Mouse (Mus musculus): ENCODE data around the gene Nampt.
A peak's percentile ranks its signal among the peaks of the same experiment; 100 is the strongest.

The Nampt gene

DNA sequence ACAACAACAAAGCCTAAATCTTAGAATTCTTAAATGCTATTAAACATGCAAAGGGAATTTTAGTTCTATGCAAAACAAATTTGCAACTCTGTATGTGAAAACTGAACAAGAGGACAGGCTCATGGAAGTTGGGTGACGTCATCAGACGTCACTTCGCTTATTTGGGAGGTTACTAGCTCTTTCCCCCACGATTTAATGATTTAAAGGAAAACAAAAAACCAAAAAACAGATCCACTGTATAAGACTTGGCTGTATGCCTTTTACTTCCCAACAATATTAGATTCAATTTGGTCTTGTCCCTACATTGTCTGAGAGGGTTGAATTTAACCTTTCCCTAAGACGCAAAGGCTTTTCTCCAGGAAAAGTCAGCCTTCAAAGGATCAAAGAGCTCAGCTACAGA lies at the start of gene Nampt:
Gene Nampt, plus strand, starts transcription at position 130 of the 400 bp plus-strand sequence.
- DNase-seq (ENCODE audit: low spot score): no peak

DNA sequence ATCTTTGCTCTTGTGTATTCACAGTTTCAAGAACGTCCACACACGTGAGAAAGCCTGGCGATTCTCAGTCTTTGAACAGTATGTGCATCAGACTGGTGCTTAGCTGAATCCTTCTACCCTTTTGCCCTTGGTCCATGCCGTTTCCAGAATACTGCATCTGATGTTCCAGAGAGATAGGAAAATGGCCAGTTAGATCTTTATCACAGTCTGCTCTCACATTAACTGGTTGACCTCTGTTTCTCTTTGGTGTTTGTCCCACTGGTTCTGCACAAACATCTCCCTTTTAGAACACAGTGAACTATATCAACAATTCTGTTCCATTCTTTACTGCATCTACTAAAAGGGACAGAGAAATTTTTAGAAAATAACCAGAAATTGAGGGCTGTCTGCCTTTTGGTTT lies 48.6 kb upstream of the Nampt start:
- no peak for DNase-seq (ENCODE audit: low spot score)

DNA sequence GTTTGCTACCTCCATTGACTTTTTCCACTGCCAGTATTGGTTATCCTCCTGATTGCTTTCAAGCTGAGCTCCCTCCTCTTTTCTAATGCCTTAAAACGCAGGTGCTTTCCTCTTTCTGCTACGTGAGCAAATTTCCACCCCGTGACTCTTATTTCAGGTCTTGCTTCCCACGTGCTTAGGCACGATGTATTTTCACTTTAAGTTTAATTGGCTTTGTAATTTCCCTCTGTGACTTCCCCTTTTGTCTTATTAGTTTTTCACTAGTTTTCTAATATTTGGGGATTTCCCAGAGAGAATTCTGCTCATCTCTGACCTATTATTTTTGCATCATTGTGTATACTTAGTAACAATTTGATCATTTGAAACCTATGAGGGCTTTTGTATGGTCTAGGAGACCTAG lies 44.8 kb upstream of the Nampt start:
- DNase-seq (ENCODE audit: low spot score): no peak

DNA sequence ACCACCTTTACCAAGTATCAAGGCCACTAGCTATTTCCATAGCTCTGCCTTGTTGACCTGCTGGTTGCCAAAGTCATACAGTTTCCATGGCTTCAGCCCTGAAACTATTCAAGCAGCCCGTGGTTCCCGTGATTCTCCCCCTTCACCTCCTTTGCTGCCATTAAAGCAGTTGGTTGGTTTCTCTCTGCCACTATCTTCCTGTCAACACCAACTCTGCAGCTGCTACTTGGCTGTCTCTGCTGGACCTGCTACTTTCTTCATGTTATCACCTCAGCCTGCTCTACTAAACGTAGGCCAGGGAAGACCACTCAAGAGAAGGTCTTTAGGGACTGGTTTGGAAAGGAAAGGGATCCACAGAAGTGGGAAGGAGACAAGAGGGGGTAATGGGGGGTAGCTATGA lies 30.3 kb upstream of the Nampt start:
- DNase-seq (ENCODE audit: low spot score): no peak

DNA sequence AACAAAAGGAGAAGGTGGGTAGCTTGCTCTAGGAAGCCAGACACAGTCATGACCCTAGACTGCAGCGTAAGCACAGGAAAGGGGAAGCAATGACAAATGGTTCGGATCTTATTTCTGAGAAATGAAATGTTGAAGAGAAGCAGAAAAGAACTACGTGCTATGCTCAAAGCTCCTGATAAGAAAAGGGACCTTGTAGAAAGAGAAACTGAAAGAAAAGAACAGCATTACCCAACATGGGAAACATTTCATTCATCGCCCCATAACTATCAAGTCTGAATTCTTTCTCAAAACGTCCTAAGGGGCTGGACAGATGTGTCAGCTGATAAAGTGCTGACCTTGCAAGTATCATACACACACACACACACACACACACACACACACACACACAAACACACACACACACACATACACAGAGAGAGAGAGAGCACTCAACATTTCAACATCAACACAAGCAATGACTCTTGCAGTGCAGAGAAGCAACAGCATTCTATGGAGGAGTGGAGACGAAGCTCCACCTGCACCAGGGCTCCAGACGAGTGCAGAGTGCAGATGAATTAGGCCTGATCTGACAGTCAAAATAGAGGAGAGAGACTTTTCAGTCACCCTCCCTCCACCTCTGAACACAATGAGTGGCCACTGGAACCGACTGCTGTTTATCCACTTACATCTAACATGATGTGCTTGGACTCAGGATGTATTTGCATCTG lies 23.4 kb upstream of the Nampt start:
- no peak for DNase-seq (ENCODE audit: low spot score)

DNA sequence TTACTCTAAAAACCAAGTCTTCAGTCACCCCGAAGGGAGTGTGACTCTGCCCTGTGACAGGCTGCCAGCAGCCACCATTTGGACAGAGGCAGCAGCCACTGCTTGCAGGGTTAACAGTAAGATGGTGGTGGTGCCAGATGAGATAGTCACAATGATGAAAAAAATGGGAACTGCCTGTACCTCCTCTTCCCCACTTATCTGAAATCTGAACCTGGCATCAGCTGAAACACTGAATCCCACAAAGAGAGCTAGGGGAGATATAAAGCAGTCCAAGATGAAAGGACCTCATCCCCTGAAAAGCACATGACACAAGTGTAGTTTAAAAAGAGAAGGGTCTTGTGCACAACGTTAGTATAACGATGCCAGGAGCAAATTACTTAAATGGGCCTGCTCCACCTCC lies 21.9 kb upstream of the Nampt start:
- no peak for DNase-seq (ENCODE audit: low spot score)

DNA sequence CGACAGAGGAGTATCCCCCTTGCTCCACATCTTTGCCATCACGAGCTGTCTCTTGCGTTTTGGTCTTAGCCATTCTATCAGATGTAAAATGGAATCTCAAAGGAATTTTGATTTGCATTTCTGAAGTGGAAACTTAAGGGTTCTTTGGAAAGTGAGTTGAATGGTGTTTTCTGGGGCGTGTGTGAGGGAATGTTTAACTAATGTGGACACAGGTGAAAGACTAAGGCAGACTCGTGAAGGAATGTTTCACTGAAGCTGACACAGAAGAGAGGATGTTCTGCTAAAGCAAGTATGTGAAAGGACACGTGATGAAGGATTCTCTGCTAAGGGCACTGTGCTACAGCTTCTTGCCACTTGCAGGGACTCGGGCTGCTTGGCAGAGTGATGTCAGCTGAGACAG lies 18.3 kb upstream of the Nampt start:
- DNase-seq (ENCODE audit: low spot score): no peak

DNA sequence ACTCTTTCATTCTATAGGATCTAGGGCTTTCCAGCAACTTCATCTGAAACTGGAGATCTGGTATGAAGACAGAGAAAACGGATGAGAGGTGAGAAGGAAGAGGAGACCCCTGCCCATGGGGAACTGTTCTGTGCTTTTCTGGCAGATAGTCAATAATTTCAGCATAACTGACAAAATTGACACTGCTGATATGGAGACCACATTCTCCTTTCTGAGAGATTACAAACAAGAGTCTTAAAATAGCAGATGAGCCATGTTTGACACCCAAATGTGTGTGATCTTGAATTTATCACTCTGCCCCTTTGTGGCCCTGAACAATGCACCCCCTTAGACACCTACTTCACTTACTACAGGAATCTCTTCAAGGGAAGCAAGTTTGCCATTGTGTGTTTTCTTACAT lies 13.8 kb upstream of the Nampt start:
- DNase-seq (ENCODE audit: low spot score): no peak

DNA sequence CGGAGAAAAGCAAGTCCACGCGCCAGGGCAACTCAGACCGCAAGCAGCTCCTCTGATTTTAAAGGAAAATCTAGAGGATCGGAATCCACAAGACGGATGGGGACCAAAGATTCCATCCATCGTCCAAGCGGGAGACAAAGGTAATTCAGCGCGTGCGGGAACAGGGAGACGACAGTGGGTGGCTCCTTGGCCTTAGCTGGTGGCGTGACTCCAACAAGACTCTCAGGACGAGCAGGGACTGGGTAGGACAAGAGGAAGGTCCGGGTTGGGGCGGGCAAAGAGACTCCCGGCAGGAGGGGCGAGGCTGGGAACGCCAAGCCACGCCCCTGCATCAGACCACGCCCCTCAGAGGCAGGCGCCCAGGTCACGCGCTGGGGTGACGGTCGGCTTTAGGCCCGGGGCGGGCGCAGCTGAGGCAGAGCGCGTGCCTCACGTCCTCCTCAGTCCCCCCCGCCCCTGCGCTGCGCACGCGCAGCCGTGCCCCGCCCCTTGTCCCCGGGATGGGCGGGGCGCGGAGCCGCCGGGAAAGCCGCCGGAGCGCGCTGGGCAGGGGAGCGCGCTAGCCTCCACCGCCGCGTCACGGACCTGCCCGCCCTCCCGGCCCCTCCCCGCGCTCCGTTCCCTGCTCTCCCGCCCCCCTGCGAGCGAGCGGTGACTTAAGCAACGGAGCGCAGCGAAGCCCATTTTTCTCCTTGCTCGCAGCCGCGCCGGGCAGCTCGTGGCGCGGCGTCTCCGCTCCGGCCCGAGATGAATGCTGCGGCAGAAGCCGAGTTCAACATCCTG lies 669 bp downstream of the Nampt start:
- DNase-seq (ENCODE audit: low spot score): peak; percentile 96

DNA sequence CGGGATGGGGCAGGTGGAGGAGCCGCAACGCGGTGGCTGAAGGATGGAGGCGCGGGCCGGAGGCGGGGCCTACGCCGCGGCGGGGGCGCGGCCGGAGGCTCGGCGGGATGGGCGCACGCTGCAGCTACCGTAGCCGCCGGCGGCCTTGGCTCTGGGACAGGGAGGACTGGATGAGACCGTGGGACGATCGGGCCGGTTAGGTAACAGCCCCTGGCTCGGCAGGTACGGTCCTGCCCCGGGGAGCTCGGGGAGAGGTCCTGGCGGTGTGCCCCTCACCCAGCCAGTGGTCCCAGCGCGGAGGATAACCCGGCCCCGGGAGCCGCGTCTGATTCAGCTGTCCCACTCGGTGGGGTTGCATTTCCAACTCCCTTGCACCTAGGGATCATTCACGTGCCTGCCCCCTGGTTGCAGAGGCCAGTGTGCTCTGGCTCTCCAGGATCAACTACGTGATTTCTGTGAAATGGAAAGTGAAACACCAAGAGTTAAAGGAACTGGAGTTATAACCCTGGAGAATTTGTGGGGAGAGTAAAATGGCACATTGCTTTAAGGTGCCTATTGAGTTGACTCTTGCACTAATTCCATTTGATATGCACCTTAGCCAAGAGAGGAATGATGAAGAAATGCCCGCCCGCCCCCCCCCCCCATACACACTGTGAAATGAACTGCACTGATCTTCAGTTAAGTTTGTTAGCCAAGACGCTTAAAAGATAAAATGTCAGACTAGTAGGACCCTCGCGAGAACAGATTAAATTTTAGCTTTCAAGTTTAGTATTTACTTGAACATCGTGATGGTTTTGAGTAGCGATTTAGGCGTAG lies 1.6 kb downstream of the Nampt start:
- DNase-seq (ENCODE audit: low spot score): peak; percentile 51

DNA sequence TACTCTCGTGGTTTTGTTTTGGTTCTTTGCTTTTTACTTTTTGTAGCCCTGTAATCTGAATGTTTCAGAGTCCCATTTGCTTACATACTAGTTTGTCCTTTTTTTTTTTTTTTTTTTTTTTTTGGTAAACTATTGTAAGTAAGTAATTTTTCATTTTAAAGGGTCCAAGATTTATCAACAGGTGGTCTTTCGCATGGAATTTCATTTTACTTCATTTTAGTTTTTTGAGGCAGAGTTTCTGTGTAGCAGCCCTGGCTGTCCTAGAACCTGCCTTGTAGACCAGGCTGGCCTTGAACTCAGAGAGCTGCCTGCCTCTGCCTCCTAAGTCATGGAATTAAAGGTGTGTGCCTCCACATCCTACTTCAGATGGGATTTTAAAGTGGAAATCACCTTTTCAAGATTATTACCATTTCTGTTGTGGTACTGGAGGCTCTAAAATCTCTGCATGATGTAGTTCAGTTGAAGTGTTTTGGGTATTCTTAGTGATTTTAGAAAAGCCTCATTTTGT lies 2.2 kb downstream of the Nampt start:
- DNase-seq (ENCODE audit: low spot score): no peak

DNA sequence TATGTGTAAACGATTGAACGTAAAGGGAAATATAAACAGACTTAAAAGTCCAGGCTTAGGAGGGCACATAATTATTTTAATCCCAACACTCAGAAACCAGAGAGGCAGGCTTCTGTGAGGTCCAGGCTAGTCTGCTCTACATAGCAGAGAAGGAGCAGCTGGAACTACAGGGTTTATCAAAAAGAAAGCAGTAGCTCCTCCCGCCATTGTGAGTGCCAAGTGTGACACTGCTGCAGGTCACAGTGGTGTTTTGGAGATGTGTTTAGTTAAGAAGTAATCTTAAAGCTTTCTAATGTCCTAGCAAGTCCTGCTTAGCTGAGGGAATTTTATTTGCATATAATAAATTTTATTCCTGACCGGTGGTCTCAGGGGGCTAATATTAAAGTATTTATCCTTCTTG lies 2.7 kb downstream of the Nampt start:
- DNase-seq (ENCODE audit: low spot score): no peak

DNA sequence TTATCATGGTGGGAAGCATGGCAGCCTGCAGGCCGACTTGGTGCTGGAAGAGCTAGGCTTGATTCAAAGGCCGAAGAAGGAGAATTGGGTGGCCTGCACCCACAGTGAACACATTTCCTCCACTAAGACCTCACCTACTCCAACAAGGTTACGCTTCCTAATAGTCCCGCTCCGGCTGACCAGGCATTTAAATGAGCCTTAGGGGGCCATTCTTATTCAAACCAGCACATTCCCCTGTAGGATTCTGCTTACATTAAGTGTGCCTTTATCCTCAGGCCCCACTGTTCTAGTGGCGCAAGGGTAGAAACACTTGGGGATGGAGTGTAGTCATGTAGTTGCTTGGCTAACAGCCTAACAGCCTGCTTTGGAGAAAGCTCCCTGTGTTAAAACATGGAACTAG lies 5.2 kb downstream of the Nampt start:
- DNase-seq (ENCODE audit: low spot score): no peak

DNA sequence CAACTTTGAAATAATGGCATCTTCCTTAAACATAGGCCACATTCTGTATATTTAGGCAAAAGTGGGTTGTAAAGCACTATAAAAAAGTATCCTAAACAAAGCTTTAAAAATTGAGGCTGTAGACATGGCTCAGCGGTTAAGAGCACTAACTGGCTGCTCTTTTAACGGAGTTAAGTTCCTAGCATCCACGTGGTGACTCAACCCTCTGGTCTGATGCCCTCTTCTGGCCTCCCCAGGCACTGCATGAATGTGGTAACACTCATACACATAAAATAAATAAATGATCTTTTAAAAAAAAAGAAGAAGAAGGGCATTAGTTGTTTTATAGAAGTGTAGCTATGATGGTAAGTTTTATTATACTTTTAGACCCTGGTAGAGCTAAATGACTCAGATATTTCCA lies 7.6 kb downstream of the Nampt start:
- no peak for DNase-seq (ENCODE audit: low spot score)

DNA sequence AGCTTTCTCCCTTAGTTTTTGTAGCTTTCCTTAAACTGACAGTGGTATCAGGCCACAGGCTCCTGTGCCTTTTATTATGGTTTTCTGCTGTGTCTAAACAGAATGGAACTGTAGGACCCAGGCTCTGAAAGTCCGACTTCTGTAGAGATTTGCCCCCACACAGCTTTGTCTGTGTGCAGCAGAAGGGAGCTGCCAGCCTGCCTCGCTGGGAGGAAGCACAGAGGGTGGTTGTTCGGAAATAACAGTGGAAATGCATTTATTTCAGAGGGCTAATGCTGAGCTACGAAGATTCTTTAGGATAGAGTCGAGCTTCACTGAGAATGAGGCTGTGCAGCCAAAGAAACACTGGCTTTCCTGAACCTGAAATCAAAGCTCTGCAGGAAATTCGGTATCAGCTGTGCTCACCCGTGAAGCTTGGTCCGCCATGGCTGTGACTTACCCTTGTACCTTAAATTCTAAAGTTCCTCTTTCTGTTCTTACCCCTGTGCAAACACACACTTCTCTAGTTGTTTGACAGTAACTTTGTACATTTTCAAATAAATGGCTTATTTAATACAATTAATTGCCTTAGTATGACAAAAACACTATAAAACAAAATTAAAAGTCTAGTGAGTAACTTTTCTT lies 8.9 kb downstream of the Nampt start:
- DNase-seq (ENCODE audit: low spot score): no peak

DNA sequence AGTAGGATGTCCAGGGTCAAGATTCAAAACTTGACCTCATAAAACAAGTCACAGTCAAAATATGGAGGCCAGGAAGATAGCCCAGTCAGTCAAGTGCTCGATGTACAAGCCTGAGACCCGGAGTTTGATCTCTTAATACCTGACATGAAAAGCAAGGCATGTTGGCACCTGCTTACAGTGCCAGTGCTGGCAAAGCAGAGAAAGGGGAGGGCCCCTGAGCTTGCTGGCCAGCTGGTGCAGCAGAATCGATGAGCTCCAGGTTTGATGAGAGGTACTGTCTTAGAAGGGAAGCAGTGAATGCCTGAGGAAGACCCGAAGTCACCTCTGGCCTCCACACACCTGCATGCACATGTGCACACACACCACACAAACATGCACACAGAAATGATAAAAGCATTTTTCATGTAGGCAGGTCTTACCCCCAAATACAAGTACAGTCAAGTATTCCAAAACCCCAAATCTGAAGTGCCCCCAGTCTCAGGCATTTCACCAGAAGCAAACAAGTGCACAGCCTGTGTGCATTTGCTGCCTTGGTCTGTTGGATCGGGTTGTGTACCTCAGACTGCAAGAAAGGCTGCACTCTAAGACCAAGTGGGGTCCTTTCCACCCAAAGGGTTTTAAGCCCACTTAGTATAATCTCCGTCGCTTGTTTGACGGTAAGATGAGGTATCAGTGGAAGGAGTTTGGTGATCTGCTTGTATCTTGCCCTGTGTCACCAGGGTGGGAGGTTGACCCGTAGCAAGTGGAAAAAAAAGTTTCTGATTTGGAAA lies 10.2 kb downstream of the Nampt start:
- no peak for DNase-seq (ENCODE audit: low spot score)

DNA sequence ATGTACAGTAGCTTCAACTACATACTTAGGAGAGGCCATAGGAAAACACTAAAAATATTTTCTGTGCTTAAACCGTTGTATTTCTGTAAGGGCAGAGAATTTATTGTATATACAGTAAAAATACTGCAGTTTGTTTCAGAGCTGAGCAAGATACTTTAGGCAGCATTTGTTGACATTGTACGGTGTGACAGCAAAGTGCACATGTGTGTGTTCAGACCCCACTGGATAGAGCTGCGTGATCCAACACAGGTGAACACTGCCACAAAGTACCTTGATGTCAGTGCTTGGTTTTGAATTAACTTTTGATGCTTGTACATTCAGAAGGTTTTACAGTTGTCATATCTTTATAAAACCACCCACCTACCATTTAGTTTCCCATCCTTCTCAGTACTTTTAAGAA lies 12.7 kb downstream of the Nampt start:
- no peak for DNase-seq (ENCODE audit: low spot score)

DNA sequence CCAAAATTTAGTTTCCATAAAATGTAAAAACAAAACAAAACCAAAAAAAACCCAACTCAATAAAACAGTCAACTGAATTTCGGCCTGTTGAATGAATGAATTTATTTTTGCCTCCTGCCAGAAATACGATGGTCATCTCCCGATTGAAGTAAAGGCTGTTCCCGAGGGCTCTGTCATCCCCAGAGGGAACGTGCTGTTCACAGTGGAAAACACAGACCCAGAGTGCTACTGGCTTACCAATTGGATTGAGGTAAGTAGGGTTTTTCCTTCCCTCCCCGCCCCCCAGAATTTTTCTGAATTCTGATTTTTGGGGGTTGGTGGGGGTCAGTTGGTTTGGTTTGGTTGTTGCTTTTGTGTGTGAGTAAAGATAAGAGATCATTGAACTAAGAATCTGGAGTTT lies 15.4 kb downstream of the Nampt start:
- no peak for DNase-seq (ENCODE audit: low spot score)

DNA sequence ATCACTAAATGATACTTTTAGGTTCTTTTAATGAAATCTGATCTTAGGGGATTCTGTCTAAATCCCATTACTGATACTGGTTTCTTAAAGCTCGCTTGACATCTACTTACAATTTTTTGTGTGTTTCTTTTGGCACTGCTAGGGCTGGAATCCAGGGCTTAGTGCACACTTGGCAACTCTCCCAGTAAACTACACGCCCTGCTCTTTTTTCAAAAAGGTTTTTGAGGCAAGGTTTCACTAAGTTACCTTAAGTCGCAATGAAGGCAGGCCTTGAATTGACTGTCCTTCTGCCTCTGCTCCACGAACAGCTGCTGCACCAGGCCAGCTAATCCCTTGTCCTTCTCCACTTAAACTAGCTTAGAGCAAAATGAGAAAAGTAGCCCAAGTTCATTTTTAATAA lies 15.9 kb downstream of the Nampt start:
- no peak for DNase-seq (ENCODE audit: low spot score)

DNA sequence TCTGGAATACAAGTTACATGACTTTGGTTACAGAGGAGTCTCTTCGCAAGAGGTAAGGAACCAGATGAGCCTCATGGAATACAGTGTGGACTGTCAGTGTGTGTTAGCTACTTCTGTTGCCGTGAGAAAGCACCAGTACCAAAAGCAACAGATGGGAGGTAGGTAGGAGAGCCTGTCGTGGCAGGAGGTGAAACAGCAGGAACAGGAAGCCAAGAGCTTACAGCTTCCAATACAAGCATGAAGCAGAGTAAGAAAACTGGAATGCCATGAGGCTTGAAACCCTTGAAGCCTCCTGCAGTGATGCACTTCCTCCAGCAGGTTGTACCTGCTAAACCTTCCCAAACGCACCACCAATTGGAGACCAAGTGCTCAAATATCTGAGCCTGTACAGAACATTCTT lies 19.1 kb downstream of the Nampt start:
- DNase-seq (ENCODE audit: low spot score): no peak

DNA sequence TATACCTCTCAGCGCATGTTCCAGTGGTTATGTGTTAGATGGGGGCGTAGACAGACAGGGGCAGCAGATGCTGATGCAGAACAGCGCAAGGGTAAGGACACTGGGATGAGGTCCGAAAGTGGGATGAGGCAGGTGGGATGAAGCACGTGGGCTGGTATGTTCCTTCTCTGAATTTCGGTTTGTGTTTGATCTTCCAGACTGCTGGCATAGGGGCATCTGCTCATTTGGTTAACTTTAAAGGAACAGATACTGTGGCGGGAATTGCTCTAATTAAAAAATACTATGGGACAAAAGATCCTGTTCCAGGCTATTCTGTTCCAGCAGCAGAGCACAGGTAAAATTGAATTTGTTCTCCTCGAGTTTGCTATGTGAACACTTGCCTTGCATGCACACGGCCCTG lies 19.6 kb downstream of the Nampt start:
- DNase-seq (ENCODE audit: low spot score): no peak

Measured in left cerebral cortex, adult 11 months (tissue).